Mouse (Mus musculus) stomach, postnatal 0 days (tissue): ENCODE results near the gene Dnajc27. TPM values are rescaled to one million over a fixed set of nuclear protein-coding genes. Genes with fewer than 3 reads are reported as not detected.

Experiments
- ATAC-seq: fragments of 200-750 bp; cut with Nextera tagmentation; 2 replicates; pipeline ENCODE4 v1.8.0; 2017; ENCODE audit not compliant: low FRiP score, low TSS enrichment
- DNase-seq: peaks from one replicate; pipeline ENCODE4 v3.0.0-alpha.2; 2016; ENCODE audit warnings: low spot score
- H3K27ac ChIP-seq: fragments of 300-500 bp; sonication (generic); replicated peaks from 2 replicates; pipeline ENCODE4 v1.5.1; 2014; ENCODE audit warnings: mild to moderate bottlenecking, control low read depth
- H3K27me3 ChIP-seq: fragments of 300-500 bp; sonication (generic); 2 replicates; pipeline ENCODE4 v1.6.1; 2014; ENCODE audit warnings: low read length; ENCODE audit not compliant: control insufficient read depth, insufficient read depth
- H3K36me3 ChIP-seq: fragments of 300-500 bp; sonication (generic); 2 replicates; pipeline ENCODE4 v1.6.1; 2014; ENCODE audit warnings: low read length, mixed read lengths; ENCODE audit not compliant: control insufficient read depth, insufficient read depth
- H3K4me1 ChIP-seq: fragments of 300-500 bp; sonication (generic); replicated peaks from 2 replicates; pipeline ENCODE4 v1.6.1; 2014; ENCODE audit warnings: antibody characterized with exemption; ENCODE audit not compliant: control insufficient read depth, insufficient read depth
- H3K4me2 ChIP-seq: fragments of 300-500 bp; sonication (generic); replicated peaks from 2 replicates; pipeline ENCODE4 v1.6.1; 2014; ENCODE audit warnings: low read depth, mild to moderate bottlenecking, control low read depth, moderate library complexity
- H3K4me3 ChIP-seq: fragments of 300-500 bp; sonication (generic); 2 replicates; pipeline ENCODE4 v1.5.1; 2014; ENCODE audit warnings: low read depth, low read length, control low read depth
- H3K9ac ChIP-seq: fragments of 300-500 bp; sonication (generic); 2 replicates; pipeline ENCODE4 v1.6.1; 2014; ENCODE audit warnings: mild to moderate bottlenecking, low read length, control low read depth, mixed read lengths
- H3K9me3 ChIP-seq: fragments of 300-500 bp; sonication (generic); 2 replicates; pipeline ENCODE4 v1.6.1; 2016; ENCODE audit warnings: low read length; ENCODE audit not compliant: control insufficient read depth
- CTCF ChIP-seq: IDR thresholded peaks from 2 replicates; pipeline ENCODE4 v1.5.1; 2016; ENCODE audit warnings: antibody characterized with exemption, low read depth, mild to moderate bottlenecking, moderate library complexity
- EP300 ChIP-seq: optimal IDR thresholded peaks from 2 replicates; pipeline ENCODE3; 2016; ENCODE audit warnings: antibody characterized with exemption
- WGBS: fragments of 180-500 bp; shearing (Covaris S2); extraction: QIAGEN DNeasy Blood & Tissue Kit; methylation state at CpG from one replicate; pipeline ENCODE4 v1.1.7; 2014; 5-methylcytosine and 5-hydroxymethylcytosine counted together
- polyA plus RNA-seq: library from polyadenylated mRNA; unstranded; fragments of >200 nt; fragmentation: Nextera tagmentation; extraction: Ambion mirVana; gene quantifications from 2 replicates; pipeline ENCODE4 v1.2.1, GENCODE M21; 2015

The Dnajc27 gene
- polyA plus RNA-seq, 1 experiment from 2014 or later, result 1.7 TPM

GRCm38 (mm10) chr12:4071671-4072070 is 10.7 kb upstream of the Dnajc27 start:
- Histone ChIP-seq H3K4me2 (no peak overlapping the region), H3K4me1 (no peaks in the 10 kb centered on the region), H3K36me3 (no peaks in the 10 kb centered on the region), H3K27ac (no peak overlapping the region), H3K9ac (no peak overlapping the region), H3K4me3 (no peak overlapping the region), H3K27me3 (no peaks in the 10 kb centered on the region), H3K9me3 (no peaks in the 10 kb centered on the region)
- 79% methylated on average over 9 of the region's 9 CpGs for WGBS
- TF ChIP-seq EP300, result no peak
- TF ChIP-seq CTCF, result no peak
- DNase-seq, result no peak
- no peak for ATAC-seq

GRCm38 (mm10) chr12:4075407-4075806 is 7.0 kb upstream of the Dnajc27 start:
- TF ChIP-seq EP300, result no peak
- TF ChIP-seq CTCF, result no peak
- 57% methylated on average over 8 of the region's 8 CpGs for WGBS
- Histone ChIP-seq H3K9ac (no peak overlapping the region), H3K4me3 (no peak overlapping the region), H3K27ac (no peak overlapping the region), H3K4me1 (no peaks in the 10 kb centered on the region), H3K4me2 (no peak overlapping the region), H3K27me3 (no peaks in the 10 kb centered on the region), H3K36me3 (no peaks in the 10 kb centered on the region), H3K9me3 (no peaks in the 10 kb centered on the region)
- ATAC-seq, result no peak
- no peak for DNase-seq

GRCm38 (mm10) chr12:4076383-4076782 is 6.0 kb upstream of the Dnajc27 start:
- H3K27me3 ChIP-seq, result no peaks in the 10 kb centered on the region
- no peaks in the 10 kb centered on the region for H3K4me1 ChIP-seq
- no peak overlapping the region for H3K9ac ChIP-seq
- H3K9me3 ChIP-seq, result no peaks in the 10 kb centered on the region
- ATAC-seq (no peak), DNase-seq (no peak)
- H3K4me3 ChIP-seq, result no peak overlapping the region
- no peak overlapping the region for H3K4me2 ChIP-seq
- TF ChIP-seq EP300 (no peak), CTCF (no peak)
- H3K27ac ChIP-seq, result no peak overlapping the region
- H3K36me3 ChIP-seq, result no peaks in the 10 kb centered on the region

GRCm38 (mm10) chr12:4078069-4078468 is 4.3 kb upstream of the Dnajc27 start:
- DNase-seq, result no peak
- no peaks in the 10 kb centered on the region for H3K4me1 ChIP-seq
- no peak overlapping the region for H3K9ac ChIP-seq
- H3K9me3 ChIP-seq, result no peaks in the 10 kb centered on the region
- H3K4me3 ChIP-seq, result no peak overlapping the region
- ATAC-seq, result no peak
- no peak overlapping the region for H3K27ac ChIP-seq
- H3K27me3 ChIP-seq, result no peaks in the 10 kb centered on the region
- 57% methylated on average over 1 of the region's 1 CpGs for WGBS
- no peaks in the 10 kb centered on the region for H3K36me3 ChIP-seq
- H3K4me2 ChIP-seq, result no peak overlapping the region
- no peak for TF ChIP-seq CTCF

- H3K4me2 ChIP-seq, result no peak overlapping the region
- H3K36me3 ChIP-seq, result no peaks in the 10 kb centered on the region
- WGBS, result 0% methylated on average over 2 of the region's 2 CpGs
- H3K9me3 ChIP-seq, result no peaks in the 10 kb centered on the region
- no peak overlapping the region for H3K27ac ChIP-seq
- no peak overlapping the region for H3K4me3 ChIP-seq
- no peaks in the 10 kb centered on the region for H3K27me3 ChIP-seq
- TF ChIP-seq CTCF (peak; percentile 95), EP300 (no peak)
- peak; percentile 82 for DNase-seq
- H3K4me1 ChIP-seq, result no peaks in the 10 kb centered on the region
- no peak for ATAC-seq
- no peak overlapping the region for H3K9ac ChIP-seq
Observed at GRCm38 (mm10) chr12:4080311-4080710, 2.1 kb upstream of the Dnajc27 start.

GRCm38 (mm10) chr12:4083441-4083840 is 1.1 kb downstream of the Dnajc27 start:
- H3K4me2 ChIP-seq, result peak overlapping the region; percentile 58; the same call in 1 of the 2 replicates
- H3K27ac ChIP-seq, result no peak overlapping the region
- TF ChIP-seq EP300 (no peak), CTCF (no peak)
- 59% methylated on average over 8 of the region's 8 CpGs for WGBS
- no peak overlapping the region for H3K9ac ChIP-seq
- H3K36me3 ChIP-seq, result no peaks in the 10 kb centered on the region; the same call in 1 of the 2 replicates
- H3K4me3 ChIP-seq, result no peak overlapping the region
- H3K27me3 ChIP-seq, result no peaks in the 10 kb centered on the region
- ATAC-seq (no peak), DNase-seq (no peak)
- no peaks in the 10 kb centered on the region for H3K4me1 ChIP-seq
- no peaks in the 10 kb centered on the region for H3K9me3 ChIP-seq
